Mouse (Mus musculus): ENCODE data around the gene Gm8298. TPM values are rescaled to one million over a fixed set of nuclear protein-coding genes. Genes with fewer than 3 reads are reported as not detected.
"Not testable (repeated sequence)": the region's sequence is repeated elsewhere in the genome, so short reads cannot be mapped to it uniquely, and the experiment has no call there.

The Gm8298 gene
- polyA plus RNA-seq (2012; rRNA removed), result not detected in 2 replicates

- 86% methylated on average over 2 of the region's 2 CpGs for WGBS
- no peak for DNase-seq (ENCODE audit: low read depth, low spot score)
These were observed at the start of gene Gm8298 for GRCm38 (mm10) chr3:59860751-59861150. Gene Gm8298 (plus strand): TSS chr3:59861051.

DNA sequence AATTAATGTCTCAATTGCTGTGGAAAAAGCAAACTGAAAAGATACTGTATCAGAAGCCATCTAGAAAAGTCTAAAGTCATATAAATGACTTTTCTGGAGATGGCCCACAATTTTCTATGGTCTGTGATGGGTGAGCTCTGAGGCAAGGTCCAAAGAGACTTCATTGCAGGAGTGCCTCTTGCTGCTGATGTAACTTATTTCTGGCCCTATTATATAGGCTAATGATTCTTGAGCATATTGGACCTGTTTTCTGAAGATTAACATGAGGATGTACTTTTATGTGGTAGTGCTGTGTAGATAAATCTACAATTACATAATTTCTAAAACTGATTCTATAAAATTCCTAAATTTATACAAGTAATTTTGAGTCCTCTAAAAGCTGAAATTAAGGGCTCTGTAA is 47.7 kb upstream of the Gm8298 start:
- DNase-seq (ENCODE audit: low read depth, low spot score), result no peak

GRCm38 (mm10) chr3:59870765-59871164 is 9.9 kb downstream of the Gm8298 start:
- DNase-seq (ENCODE audit: low read depth, low spot score), result peak; percentile 28
- 13% methylated on average over 2 of the region's 2 CpGs for WGBS

- not testable (repeated sequence) for DNase-seq (ENCODE audit: low read depth, low spot score)
- WGBS, result 66% methylated on average over 1 of the region's 1 CpGs
These were observed 16.8 kb downstream of the Gm8298 start for GRCm38 (mm10) chr3:59877601-59878000.

DNA sequence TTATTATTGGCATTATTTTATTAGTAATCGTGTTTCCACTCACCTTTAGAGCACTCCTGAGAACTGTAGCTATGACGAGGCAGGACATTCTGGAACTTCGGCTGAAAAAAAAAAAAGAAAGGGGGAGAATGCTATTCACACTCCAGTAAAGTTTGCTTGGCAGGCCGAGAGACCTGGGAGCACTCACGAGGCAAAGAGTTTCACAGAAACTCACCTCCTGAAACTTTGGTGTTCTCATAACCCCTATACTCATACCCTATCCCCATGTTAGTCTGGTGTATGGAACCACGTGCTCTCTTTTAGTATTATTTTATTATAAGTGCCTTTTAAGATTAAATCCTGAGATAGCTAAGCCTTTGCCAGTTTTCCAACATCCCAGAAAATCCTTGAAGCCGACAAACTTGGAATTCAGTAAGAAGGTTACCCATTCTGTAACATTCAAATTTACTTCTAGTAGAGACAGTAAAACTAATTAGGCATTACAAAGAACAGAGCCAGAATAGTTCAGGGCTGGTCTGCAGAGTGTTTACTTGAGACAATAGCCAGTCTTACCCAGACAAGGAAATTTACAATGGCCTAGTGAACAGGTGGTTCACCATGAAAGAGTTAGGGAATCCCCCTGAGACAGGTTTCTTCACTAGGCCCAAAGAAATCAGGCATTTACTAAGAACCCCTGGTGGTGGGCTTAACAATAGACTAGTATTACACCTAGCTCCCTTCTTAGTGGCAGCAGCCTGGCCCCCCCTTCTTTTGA is 19.1 kb downstream of the Gm8298 start:
- DNase-seq (ENCODE audit: low read depth, low spot score), result not testable (repeated sequence)
- WGBS, result 76% methylated on average over 7 of the region's 7 CpGs

DNA sequence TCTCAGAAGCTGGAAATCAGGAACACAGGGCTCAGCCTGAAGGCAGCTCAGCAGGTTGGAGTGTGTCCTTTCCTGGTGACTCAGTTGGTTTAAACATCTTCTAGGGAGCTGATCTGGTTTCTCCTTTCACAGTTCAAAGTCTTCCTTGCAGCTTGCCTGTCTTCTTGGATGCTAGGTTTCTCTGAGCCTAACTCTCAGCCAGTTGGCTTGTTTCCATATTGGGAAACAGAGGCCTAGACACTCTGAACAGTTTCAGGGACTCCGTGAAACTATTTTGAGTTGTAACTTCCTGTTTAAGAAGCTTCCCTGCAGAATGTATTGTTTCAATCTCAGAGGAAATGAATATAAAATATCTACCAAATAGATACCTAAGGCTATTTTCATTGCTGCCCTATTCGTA is 32.4 kb downstream of the Gm8298 start:
- 67% methylated on average over 2 of the region's 2 CpGs for WGBS
- DNase-seq (ENCODE audit: low read depth, low spot score), result no peak

- DNase-seq (ENCODE audit: low read depth, low spot score), result no peak
- 89% methylated on average over 2 of the region's 2 CpGs for WGBS
These were observed 64.1 kb downstream of the Gm8298 start, which contains the start of gene C130079G13Rik for GRCm38 (mm10) chr3:59924914-59925313. Gene C130079G13Rik (plus strand): TSS chr3:59925214.

Other genes with a start within 250 kb of the Gm8298 start
- not detected in 2 replicates for gene Gm5538, start 131.3 kb upstream of the Gm8298 start, polyA plus RNA-seq (2012; rRNA removed)
- gene C130079G13Rik, start 64.2 kb downstream of the Gm8298 start, polyA plus RNA-seq (2012; rRNA removed), result not detected in 2 replicates
- gene Aadacl2, start 145.7 kb downstream of the Gm8298 start, polyA plus RNA-seq (2012; rRNA removed), result not detected in 2 replicates
- gene Aadac, start 164.7 kb downstream of the Gm8298 start, polyA plus RNA-seq (2012; rRNA removed), result 4.5 and 20.9 TPM in 2 replicates
- gene Sucnr1, start 220.8 kb downstream of the Gm8298 start, polyA plus RNA-seq (2012; rRNA removed), result 1.0 and 1.5 TPM in 2 replicates

Data from large intestine, adult 2 months (tissue).